Mouse (Mus musculus): Measurements from ENCODE around the gene Nxnl2.

The Nxnl2 gene

DNA sequence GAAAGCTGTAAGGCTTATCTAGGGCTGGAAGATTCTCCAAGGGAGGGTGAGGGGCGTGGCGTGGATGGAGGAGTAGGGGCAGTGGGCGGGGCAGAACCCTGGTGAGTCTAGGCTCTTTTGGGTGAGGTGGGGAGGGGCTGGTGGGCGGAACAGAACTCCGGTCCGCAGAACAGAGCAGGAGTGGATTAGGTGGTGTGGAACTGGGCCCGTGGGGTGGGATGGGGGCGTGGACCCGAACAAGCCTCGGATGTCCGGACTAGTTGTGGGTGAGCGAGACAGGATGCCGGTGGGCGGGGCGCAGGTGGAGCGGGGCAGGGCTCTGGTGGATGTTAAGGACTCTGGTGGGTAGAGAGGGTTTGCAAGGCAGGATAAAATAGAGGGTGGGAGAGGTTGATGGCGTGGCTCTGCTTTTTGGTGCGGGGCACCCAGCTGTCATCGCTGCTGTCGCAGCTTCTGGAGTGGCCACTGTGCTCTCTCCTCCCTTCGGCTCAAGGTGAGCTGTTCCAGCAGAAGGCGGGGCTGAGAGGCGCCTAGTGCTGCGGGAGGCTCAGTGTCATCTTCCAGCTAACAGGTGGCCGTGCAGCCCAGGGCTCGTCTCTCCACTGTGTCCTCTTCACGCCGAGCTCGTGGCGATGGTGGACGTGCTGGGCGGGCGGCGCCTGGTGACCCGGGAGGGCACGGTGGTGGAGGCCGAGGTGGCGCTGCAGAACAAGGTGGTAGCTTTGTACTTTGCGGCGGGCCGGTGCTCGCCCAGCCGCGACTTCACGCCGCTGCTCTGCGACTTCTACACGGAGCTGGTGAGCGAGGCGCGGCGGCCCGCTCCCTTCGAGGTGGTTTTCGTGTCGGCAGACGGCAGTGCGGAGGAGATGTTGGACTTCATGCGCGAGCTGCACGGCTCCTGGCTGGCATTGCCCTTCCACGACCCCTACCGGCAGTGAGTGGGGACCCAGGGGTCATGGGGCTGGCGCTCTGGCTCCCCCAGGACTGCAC, at the start of gene Nxnl2:
Nxnl2 (plus strand) TSS at position 332 of the 990 bp plus-strand sequence.
- DNase-seq (ENCODE audit: low spot score in 2 of 2): no peak

DNA sequence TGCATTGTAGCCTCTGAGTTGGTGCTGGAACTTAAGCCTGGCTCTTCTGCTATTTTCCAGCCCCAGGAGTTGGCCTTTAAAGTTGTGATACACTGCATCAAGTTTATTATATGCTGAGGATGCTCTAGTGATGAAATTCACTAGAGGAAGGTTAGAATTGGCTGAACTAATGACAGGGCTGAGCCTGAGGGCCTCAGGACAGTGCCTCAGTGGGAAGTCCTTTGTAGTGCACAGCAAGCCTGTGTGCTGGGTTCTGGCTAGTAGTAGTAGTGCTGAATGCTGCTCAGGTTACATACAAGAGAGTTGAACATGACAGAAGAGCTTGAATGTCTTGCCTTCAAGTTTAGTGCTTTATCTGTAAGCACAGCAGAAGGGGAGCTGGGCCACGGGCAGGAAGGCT, 48.9 kb upstream of the Nxnl2 start:
- no peak for DNase-seq (ENCODE audit: low spot score in 2 of 2)

DNA sequence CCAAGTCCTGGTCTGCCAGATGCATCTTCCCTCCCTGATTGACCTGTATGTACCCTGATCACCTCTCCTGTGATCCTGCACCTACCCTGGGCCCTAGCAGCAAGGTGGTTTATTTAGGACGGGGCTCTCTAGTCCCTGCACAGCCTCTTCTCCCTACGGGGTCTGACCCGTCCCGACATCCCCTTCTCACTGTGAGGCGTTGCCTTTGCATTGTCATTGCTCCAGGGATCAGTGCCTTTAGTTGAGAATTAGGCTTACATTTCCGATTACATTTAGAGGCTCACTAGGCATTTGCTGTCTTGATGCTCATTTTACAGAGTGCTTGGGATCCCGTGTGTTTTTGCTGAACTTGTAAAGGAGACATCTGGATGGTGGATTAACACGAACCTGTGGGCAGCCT, 48.1 kb upstream of the Nxnl2 start:
- no peak for DNase-seq (ENCODE audit: low spot score in 2 of 2)

- no peak for DNase-seq (ENCODE audit: low spot score in 2 of 2)
Measured at GRCm38 (mm10) chr13:51125357-51125756, 45.5 kb upstream of the Nxnl2 start.

DNA sequence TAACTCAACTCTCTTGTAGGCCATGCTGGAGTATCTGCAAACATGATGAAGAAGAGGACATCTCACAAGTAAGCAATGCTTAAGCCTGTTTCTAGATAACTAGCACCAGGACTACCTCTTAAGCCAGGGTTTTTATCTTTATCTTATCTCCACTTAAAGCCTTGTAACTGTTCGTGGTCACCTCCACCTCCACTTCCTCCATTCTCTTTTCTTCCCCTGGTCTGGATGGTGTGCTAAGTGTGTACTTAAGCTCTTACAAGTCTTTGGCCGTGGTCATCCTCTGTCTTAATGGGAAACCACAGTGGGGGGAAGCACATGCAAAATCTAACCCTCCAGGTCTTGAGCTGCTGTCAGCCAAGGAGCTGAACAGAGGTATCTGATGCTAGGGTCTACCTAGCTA, 42.9 kb upstream of the Nxnl2 start:
- DNase-seq (ENCODE audit: low spot score in 2 of 2): no peak

GRCm38 (mm10) chr13:51128417-51128816, 42.4 kb upstream of the Nxnl2 start:
- no peak for DNase-seq (ENCODE audit: low spot score in 2 of 2)

GRCm38 (mm10) chr13:51131179-51131578, 39.6 kb upstream of the Nxnl2 start:
- DNase-seq (ENCODE audit: low spot score in 2 of 2): peak in 1 of 2 experiments; percentile 21

DNA sequence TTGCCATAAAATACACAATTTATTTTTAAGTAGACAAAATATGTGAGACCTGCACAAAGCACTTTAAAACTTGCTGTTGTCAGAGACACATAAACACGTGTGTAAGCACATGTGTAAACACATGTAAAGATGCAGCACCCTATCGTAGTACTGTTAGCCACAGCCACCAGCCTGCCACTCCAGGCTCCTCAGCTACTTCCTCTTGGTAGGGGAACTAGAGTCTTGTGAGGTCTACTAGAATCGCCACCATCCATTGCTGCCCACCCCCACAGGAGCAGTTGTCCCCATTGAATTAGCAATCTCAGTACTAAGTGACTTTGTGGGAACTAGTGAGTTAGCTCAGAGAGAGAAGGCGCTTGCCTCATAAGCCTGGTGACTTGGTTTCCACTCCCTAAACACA, 34.5 kb upstream of the Nxnl2 start:
- DNase-seq (ENCODE audit: low spot score in 2 of 2): no peak

DNA sequence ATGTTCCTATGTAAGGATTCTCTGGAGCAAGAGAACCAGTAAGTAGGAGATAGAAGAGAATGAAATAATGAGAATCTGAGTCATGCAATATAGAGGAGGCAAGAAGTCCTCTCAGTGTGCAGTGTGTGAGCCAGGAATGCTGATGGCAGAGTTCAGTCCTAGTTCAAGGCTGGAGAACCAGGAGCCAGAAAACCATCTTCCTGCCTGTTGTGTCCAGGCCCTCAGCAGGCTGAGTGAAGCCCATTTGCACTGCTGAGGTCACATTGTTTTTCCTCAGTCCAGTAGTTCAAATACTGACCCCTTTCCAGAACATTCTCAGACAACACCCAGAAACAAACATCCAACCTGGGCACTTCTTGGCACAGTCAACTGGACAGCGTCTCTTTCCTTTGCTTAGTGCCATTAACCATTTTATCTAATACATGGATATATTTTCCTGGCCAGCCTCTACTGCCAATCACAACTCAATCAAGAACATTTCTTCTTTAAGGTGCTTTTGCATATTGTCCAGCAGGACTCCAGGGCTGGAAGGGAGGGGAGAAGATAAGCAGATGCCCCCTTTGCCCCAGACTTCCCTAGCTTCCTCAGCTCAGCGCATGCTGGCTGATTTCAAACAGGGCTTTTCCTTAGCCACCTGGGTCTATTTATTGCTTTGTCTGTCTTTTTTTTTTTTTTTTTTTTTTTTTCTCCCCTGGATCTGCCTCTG, 33.7 kb upstream of the Nxnl2 start:
- DNase-seq (ENCODE audit: low spot score in 2 of 2): no peak

DNA sequence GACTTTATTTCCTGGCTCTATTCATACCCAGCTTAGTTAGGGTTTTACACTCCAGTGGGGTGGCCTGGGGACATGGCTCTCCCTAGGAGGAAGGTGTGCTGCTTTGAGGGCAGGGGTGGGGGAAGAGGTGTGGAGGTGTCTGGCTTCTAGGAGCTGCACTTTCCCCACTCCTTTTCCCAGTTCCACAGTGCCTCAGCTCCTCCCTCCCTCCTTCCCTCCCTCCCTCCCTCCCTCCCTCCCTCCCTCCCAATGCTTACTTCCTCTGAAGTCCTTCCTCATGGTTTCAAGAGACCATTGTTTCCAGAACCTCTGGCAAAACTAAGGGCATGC, 33.2 kb upstream of the Nxnl2 start:
- DNase-seq (ENCODE audit: low spot score in 2 of 2): no peak

DNA sequence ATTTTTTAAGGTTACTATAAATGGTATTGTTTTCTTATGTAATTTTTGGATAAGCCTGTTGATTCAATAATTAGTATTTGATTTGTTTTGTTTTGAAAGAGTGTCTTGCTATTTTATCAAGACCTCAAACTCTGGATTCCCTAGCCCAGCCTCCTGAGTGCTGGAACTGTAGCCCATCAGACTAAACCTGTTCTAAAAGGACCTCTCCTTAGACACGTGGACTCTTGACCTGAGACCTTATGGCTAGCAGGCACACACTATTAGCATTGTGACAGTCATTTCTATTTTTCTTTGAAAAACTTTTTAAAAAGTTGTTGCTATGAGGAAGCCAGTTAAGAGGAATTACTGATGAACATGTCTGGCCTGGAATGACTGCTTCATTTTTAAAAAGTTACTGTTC, 23.7 kb upstream of the Nxnl2 start:
- DNase-seq (ENCODE audit: low spot score in 2 of 2): no peak

- DNase-seq (ENCODE audit: low spot score in 2 of 2): no peak
Measured at GRCm38 (mm10) chr13:51152966-51153669, 17.7 kb upstream of the Nxnl2 start.

DNA sequence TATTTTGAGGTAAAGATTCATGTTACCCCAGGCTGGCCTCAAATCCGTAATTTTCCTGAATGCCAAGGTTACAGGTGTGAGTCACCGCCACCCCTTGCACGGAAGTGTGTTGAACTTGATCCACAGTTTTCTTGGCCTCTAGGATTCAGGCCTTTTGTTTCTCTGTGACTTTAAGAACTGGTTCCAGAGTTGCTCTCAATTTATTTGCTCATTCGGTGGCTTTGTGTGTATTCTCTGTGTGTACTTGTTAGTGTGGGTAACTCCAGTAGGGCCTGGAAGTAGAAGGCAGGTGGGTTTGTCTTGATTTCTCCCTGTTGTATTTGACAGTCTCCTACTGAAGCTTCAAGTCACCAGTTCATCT, 17.2 kb upstream of the Nxnl2 start:
- no peak for DNase-seq (ENCODE audit: low spot score in 2 of 2)

GRCm38 (mm10) chr13:51155178-51156013, 15.4 kb upstream of the Nxnl2 start:
- no peak for DNase-seq (ENCODE audit: low spot score in 2 of 2)

- no peak for DNase-seq (ENCODE audit: low spot score in 2 of 2)
Measured at GRCm38 (mm10) chr13:51156014-51156386, 14.8 kb upstream of the Nxnl2 start.

- DNase-seq (ENCODE audit: low spot score in 2 of 2): no peak
Measured at GRCm38 (mm10) chr13:51157291-51157690, 13.5 kb upstream of the Nxnl2 start.

- no peak for DNase-seq (ENCODE audit: low spot score in 2 of 2)
Measured at GRCm38 (mm10) chr13:51161672-51162071, 9.2 kb upstream of the Nxnl2 start.

GRCm38 (mm10) chr13:51162246-51162645, 8.6 kb upstream of the Nxnl2 start:
- DNase-seq (ENCODE audit: low spot score in 2 of 2): no peak

DNA sequence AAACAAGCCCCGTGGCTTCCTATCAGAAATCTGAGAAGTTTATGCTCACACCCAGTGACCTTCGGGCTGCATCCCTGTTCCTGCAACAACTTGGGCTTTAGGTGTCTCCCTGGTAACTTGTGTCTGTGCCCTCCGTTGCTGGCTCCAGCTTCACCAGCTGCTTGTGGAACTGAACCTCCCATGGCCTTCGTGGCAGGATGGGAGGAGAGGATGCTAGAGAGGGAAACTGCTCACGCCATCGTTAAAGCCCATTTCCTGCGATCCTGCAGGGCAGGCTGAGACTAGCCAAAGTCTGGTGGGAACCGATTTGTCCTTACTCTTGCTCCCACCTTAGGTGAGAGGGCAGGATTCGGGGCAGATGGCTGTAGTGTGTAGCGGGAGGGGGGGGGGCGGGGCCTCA, 4.1 kb upstream of the Nxnl2 start:
- DNase-seq (ENCODE audit: low spot score in 2 of 2): no peak

- no peak for DNase-seq (ENCODE audit: low spot score in 2 of 2)
Measured at GRCm38 (mm10) chr13:51170215-51170614, 607 bp upstream of the Nxnl2 start.

DNA sequence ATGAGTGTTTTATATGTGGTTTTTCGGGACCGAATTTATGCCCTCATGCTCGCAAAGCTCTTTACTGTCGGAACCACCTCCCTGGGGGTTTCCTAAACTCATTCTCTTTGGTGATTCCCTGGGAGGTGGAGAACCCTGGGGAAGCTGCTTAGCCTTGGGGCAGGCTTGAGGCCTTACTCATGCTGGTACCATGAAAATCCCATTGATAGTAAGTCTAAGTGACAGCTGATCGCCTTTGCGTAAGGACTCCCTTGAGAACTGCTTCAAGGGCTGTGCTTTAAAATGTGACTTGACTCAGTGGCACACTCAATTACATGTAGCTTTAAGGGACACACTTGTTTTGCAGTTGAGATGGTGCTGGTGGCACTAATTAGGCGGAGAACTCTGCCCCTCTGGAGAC, 1.8 kb downstream of the Nxnl2 start:
- no peak for DNase-seq (ENCODE audit: low spot score in 2 of 2)

DNA sequence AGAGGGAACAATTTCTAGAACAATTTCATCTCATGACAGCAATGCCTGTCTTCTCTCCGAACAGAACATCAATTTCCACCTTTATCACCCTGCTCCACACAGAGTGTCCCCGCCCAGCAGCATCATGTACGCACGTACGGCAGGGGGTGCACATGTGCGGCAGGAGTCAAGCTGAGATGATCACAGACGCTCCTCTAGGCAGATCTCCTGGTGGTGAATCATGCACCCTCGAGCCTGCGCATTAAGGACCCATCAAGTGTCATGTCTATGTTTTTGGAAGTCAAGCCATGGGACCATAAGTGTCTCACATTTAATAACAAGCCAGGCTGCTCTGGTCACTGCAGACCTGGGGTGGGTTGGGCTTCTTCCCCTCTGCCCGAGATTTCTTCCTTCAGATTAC, 8.1 kb downstream of the Nxnl2 start:
- DNase-seq (ENCODE audit: low spot score in 2 of 2): no peak
